Mouse (Mus musculus) CH12.LX (cell line): Measurements from ENCODE around the gene Pced1b. TPM values are rescaled to one million over a fixed set of nuclear protein-coding genes. Genes with fewer than 3 reads are reported as not detected.

ENCODE experiments used
- DNase-seq: peaks from one replicate; pipeline ENCODE4 v3.0.0-alpha.2; 2013; ENCODE audit errors: extremely low read depth
- H3K27ac ChIP-seq: 2 replicates; pipeline ENCODE4 v1.5.1; 2012; ENCODE audit warnings: low read depth, mild to moderate bottlenecking, control low read depth, moderate library complexity; ENCODE audit not compliant: insufficient read depth
- H3K27me3 ChIP-seq: replicated peaks from 2 replicates; pipeline ENCODE3; 2012; ENCODE audit warnings: inconsistent platforms
- H3K36me3 ChIP-seq, 2 experiments: replicated peaks in 1 of 2; 2 replicates each; pipeline versions ENCODE3 to v1.6.1; 2012; ENCODE audit warnings: inconsistent platforms in 1 of 2, low read length in 1 of 2, mild to moderate bottlenecking in 1 of 2, mixed read lengths in 1 of 2, moderate library complexity in 1 of 2; ENCODE audit not compliant: control insufficient read depth in 1 of 2, insufficient read depth in 1 of 2
- H3K4me1 ChIP-seq, 2 experiments: 2 replicates each; pipeline ENCODE4 v1.6.1; 2012; ENCODE audit warnings: inconsistent platforms in 1 of 2, moderate library complexity in 1 of 2; ENCODE audit not compliant: insufficient read depth in 2 of 2, control insufficient read depth in 1 of 2
- H3K4me2 ChIP-seq: 2 replicates; pipeline ENCODE4 v1.6.1; 2012; ENCODE audit warnings: low read depth, mild to moderate bottlenecking, control low read depth; ENCODE audit not compliant: poor library complexity, insufficient read depth, severe bottlenecking
- H3K4me3 ChIP-seq, 3 experiments: fragments of 150-350 bp in 1 of 3; sonication (generic) in 1 of 3; replicated peaks in 1 of 3; 2 replicates each; pipeline versions ENCODE3 to v1.5.1; 2011 to 2012; ENCODE audit warnings: low read depth in 2 of 3, low read length in 2 of 3, mild to moderate bottlenecking in 2 of 3, moderate library complexity in 2 of 3, control low read depth in 1 of 3, improper control_type of control experiment in 1 of 3, inconsistent platforms in 1 of 3, mixed read lengths in 1 of 3; ENCODE audit not compliant: poor library complexity in 1 of 3
- H3K79me2 ChIP-seq: replicated peaks from 2 replicates; pipeline ENCODE4 v1.6.1; 2012; ENCODE audit warnings: mild to moderate bottlenecking, moderate library complexity; ENCODE audit not compliant: control insufficient read depth, poor library complexity, insufficient read depth, severe bottlenecking; ENCODE audit errors: extremely low read depth
- H3K9ac ChIP-seq: 2 replicates; pipeline ENCODE4 v1.6.1; 2012; ENCODE audit warnings: low read depth, mild to moderate bottlenecking, control low read depth, moderate library complexity; ENCODE audit not compliant: insufficient read depth
- H3K9me3 ChIP-seq: replicated peaks from 2 replicates; pipeline ENCODE3; 2012; ENCODE audit warnings: low read length, inconsistent platforms, mixed read lengths
- BHLHE40 ChIP-seq: IDR thresholded peaks from 2 replicates; pipeline ENCODE4 v1.6.1; 2011; ENCODE audit warnings: mild to moderate bottlenecking, low read depth, low read length, improper control_type of control experiment
- CHD1 ChIP-seq: IDR thresholded peaks from 2 replicates; pipeline ENCODE4 v1.6.1; 2012; ENCODE audit warnings: low read depth, low read length, improper control_type of control experiment, inconsistent platforms
- ELF1 ChIP-seq: IDR thresholded peaks from 2 replicates; pipeline ENCODE4 v1.6.1; 2014; ENCODE audit warnings: low read depth, mild to moderate bottlenecking, inconsistent platforms, low read length, improper control_type of control experiment
- EP300 ChIP-seq: IDR thresholded peaks from 2 replicates; pipeline ENCODE4 v1.6.1; 2011; ENCODE audit warnings: low read length, improper control_type of control experiment
- GABPA ChIP-seq: IDR thresholded peaks from 2 replicates; pipeline ENCODE4 v1.6.1; 2012; ENCODE audit warnings: low read depth, low read length, improper control_type of control experiment, inconsistent platforms; ENCODE audit not compliant: insufficient replicate concordance
- JUN ChIP-seq: IDR thresholded peaks from 2 replicates; pipeline ENCODE4 v1.6.1; 2011; ENCODE audit warnings: low read depth, mild to moderate bottlenecking, low read length, improper control_type of control experiment, moderate library complexity; ENCODE audit not compliant: insufficient read depth
- JUND ChIP-seq: conservative IDR thresholded peaks from 2 replicates; pipeline ENCODE4 v1.6.1; 2011; ENCODE audit warnings: low read depth, low read length, improper control_type of control experiment
- KAT2A ChIP-seq: IDR thresholded peaks from 2 replicates; pipeline ENCODE4 v1.6.1; 2012; ENCODE audit warnings: low read length, improper control_type of control experiment, inconsistent platforms; ENCODE audit not compliant: insufficient replicate concordance
- MXI1 ChIP-seq: IDR thresholded peaks from 2 replicates; pipeline ENCODE4 v1.6.1; 2011; ENCODE audit warnings: mild to moderate bottlenecking, low read depth, low read length, improper control_type of control experiment
- MYC ChIP-seq: IDR thresholded peaks from 2 replicates; pipeline ENCODE4 v1.6.1; 2011; ENCODE audit warnings: low read depth, mild to moderate bottlenecking, improper control_type of control experiment, low read length
- NELFE ChIP-seq: IDR thresholded peaks from 2 replicates; pipeline ENCODE4 v1.6.1; 2011; ENCODE audit warnings: low read depth, low read length, improper control_type of control experiment
- PAX5 ChIP-seq: IDR thresholded peaks from 2 replicates; pipeline ENCODE4 v1.6.1; 2012; ENCODE audit warnings: low read length, inconsistent platforms, mixed read lengths
- POLR2A ChIP-seq: IDR thresholded peaks from 2 replicates; pipeline ENCODE4 v1.6.1; 2011; ENCODE audit warnings: low read depth, mild to moderate bottlenecking, improper control_type of control experiment, low read length
- RCOR1 ChIP-seq: conservative IDR thresholded peaks from 2 replicates; pipeline ENCODE4 v1.6.1; 2012; ENCODE audit warnings: low read depth, mild to moderate bottlenecking, inconsistent platforms, low read length, improper control_type of control experiment
- TCF12 ChIP-seq: IDR thresholded peaks from 2 replicates; pipeline ENCODE4 v1.6.1; 2014; ENCODE audit warnings: low read depth, mild to moderate bottlenecking, inconsistent platforms, low read length, improper control_type of control experiment
- UBTF ChIP-seq: IDR thresholded peaks from 2 replicates; pipeline ENCODE4 v1.6.1; 2012; ENCODE audit warnings: low read depth, mild to moderate bottlenecking, inconsistent platforms, low read length, improper control_type of control experiment, moderate library complexity
- USF1 ChIP-seq: IDR thresholded peaks from 2 replicates; pipeline ENCODE4 v1.6.1; 2014; ENCODE audit warnings: low read depth, mild to moderate bottlenecking, inconsistent platforms, low read length, improper control_type of control experiment
- USF2 ChIP-seq: conservative IDR thresholded peaks from 2 replicates; pipeline ENCODE4 v1.6.1; 2011; ENCODE audit warnings: low read depth, low read length, improper control_type of control experiment
- ZC3H11A ChIP-seq: IDR thresholded peaks from 2 replicates; pipeline ENCODE4 v1.6.1; 2012; ENCODE audit warnings: low read depth, mild to moderate bottlenecking, inconsistent platforms, low read length, improper control_type of control experiment
- ZKSCAN1 ChIP-seq: IDR thresholded peaks from 2 replicates; pipeline ENCODE4 v1.6.1; 2012; ENCODE audit warnings: low read depth, inconsistent platforms, low read length, improper control_type of control experiment, borderline replicate concordance
- ZMIZ1 ChIP-seq: IDR thresholded peaks from 2 replicates; pipeline ENCODE4 v1.6.1; 2012; ENCODE audit warnings: low read depth, mild to moderate bottlenecking, inconsistent platforms, low read length, improper control_type of control experiment
- dilution Hi-C: fragments of 300-500 bp; cut with MboI; formaldehyde crosslinking; loops from 2 replicates; pipeline ENCODE4 v1.14.3; 2020; ENCODE audit warnings: low sequenced_read_pairs; ENCODE audit not compliant: extremely low pct_unique_long_range_greater_than_20kb, extremely low pct_ligation_motif_present
- in situ Hi-C: fragments of 300-500 bp; cut with MboI; formaldehyde crosslinking; loops from 3 replicates; pipeline ENCODE4 v1.14.3; 2019; ENCODE audit warnings: low sequenced_read_pairs, low pct_ligation_motif_present, low pct_unique_long_range_greater_than_20kb, mixed read lengths
- polyA plus RNA-seq: library from polyadenylated mRNA; unstranded; fragments of >175 nt; gene quantifications from 2 replicates; pipeline ENCODE4 v1.2.1, GENCODE M21; 2012; ENCODE audit warnings: low read depth; ENCODE audit not compliant: insufficient read length
- total RNA-seq, 2 experiments: library from RNA; depleted of rRNA; stranded (reverse); fragments of 300-350 nt in 1 of 2; fragments of >200 nt in 1 of 2; gene quantifications; 2 replicates each; pipeline ENCODE4 v1.2.3; 2012 to 2014

The Pced1b gene
- total and polyA plus RNA-seq, 3 experiments = 12.3 to 44.2 (median 21.1) TPM

- no peak overlapping the region for H3K27ac ChIP-seq
- no peak overlapping the region for H3K4me3 ChIP-seq
- H3K79me2 ChIP-seq = no peaks in the 10 kb centered on the region
- DNase-seq = no peak
- peaks cover 2 to 17% of the 10 kb centered on the region in 2 experiments; a peak in 2 of 4 replicates for H3K4me1 ChIP-seq
- peaks cover 6% of the 10 kb centered on the region for H3K9me3 ChIP-seq
- H3K27me3 ChIP-seq = no peaks in the 10 kb centered on the region
- TF ChIP-seq GABPA (no peak), ZMIZ1 (no peak), EP300 (no peak), PAX5 (no peak), JUN (no peak), BHLHE40 (no peak), MYC (no peak), RCOR1 (no peak), ELF1 (no peak), CHD1 (no peak), JUND (no peak), ZKSCAN1 (no peak), ZC3H11A (no peak), USF1 (no peak), MXI1 (no peak)
- TF ChIP-seq, all 38 proteins: peak for 0
- H3K9ac ChIP-seq = no peak overlapping the region
- H3K4me2 ChIP-seq = no peak overlapping the region
- in situ Hi-C loops (no loop called here), dilution Hi-C loops (no loop called here)
- peaks cover 0 to 6% of the 10 kb centered on the region in 2 experiments for H3K36me3 ChIP-seq
Observed at GRCm38 (mm10) chr15:97422212-97422944, 175.5 kb downstream of the Pced1b start.

- Histone ChIP-seq H3K79me2 (no peaks in the 10 kb centered on the region), H3K27me3 (no peaks in the 10 kb centered on the region), H3K4me3 (no peak overlapping the region), H3K27ac (no peak overlapping the region), H3K9ac (no peak overlapping the region), H3K36me3 (peaks cover 0 to 6% of the 10 kb centered on the region in 2 experiments), H3K9me3 (no peaks in the 10 kb centered on the region), H3K4me2 (no peak overlapping the region), H3K4me1 (peaks cover 2 to 17% of the 10 kb centered on the region in 2 experiments; a peak in 2 of 4 replicates)
- DNase-seq = no peak
- in situ Hi-C loops (no loop called here), dilution Hi-C loops (no loop called here)
- TF ChIP-seq CHD1 = no peak
- no peak for TF ChIP-seq JUN
- no peak for TF ChIP-seq NELFE
- TF ChIP-seq USF2 = no peak
- no peak for TF ChIP-seq MYC
- TF ChIP-seq POLR2A = no peak
- no peak for TF ChIP-seq ZMIZ1
- no peak for TF ChIP-seq KAT2A
- no peak for TF ChIP-seq UBTF
- no peak for TF ChIP-seq TCF12
Observed at GRCm38 (mm10) chr15:97424375-97424774, 177.5 kb downstream of the Pced1b start.
